Mouse (Mus musculus): ENCODE data around the gene Bcl2a1b.
"Not testable (repeated sequence)": the region's sequence is repeated elsewhere in the genome, so short reads cannot be mapped to it uniquely, and the experiment has no call there.

Bcl2a1b gene

DNA sequence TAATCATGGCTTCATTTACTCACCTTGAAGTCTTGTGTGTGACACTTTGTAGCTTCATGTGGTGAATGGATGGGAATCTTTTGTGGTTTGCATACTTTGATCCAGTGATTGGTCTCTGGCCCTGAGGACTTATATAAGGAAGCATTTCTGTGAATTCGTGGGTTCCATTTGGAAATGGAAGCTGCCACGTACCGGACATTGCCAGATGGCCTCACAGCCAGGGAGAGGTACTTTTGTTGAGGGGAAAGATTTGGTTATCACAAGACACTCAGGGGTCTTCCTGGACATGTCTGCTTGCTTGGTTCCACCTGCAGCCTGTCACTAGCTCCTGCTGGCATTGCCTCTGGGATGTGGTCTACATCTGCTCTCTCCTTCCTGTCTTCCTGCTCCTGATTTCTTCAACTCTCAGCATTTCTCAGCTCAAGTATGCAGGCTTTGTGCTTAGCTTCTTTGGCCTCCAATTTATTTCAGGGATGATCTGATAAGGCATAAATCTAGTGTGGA lies 41.6 kb downstream of the Bcl2a1b start:
- not testable (repeated sequence) for DNase-seq (ENCODE audit: extremely low spot score)

DNA sequence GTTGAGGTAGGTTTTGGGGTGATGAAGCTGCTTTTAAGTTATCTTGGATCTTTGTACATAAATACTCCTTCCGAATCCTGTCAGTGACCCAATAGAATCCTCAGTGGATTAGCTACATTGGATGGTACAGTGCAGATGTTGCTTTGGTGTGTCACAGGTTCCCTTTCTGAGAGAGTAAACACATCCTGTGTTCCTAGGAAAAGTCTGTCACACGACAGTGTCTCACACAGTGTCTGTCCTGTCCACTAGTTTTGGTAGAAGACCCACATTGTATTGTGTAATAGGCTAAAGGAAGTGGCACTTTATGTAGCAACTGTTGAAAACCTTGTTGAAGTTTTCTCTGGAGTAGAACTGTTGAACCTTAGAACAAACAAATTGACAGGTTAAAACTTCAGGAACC lies 54.4 kb downstream of the Bcl2a1b start:
- DNase-seq (ENCODE audit: extremely low spot score), result no peak

DNA sequence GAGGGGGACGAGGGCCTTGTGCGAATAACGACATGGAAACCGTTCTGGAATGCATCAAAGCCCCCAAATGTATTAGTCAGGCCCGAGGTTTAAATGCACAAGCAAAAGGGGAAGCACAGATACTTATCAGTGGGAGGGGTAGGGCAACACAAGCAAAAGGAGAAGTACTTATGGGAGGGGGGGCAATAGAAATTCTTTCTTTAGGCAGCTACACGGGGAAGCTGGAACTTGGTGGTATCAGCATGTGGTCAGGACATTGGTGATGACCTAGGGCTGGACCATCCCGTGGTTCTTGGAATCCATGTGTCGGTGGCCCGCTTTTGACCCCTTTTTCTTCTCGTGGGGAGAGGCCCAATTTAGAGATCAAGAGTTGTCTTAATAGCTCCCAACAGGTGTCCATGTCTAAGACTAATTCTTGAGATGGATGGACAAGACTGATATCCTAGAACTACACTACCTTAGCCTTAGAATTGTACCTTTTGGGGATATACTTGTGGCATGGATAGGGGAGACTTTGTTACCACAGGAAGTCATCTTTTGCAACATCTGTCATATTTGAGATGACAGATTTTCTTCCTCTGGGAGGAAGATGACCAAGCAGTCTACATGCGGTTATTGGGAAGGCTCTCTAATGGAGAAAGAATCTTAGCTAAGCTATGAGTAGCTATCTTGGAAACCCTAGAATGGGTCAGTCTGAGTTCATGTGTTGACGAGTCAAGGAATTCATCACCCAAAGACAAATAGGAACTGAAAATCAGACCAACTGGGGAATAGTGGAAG lies 57.7 kb downstream of the Bcl2a1b start:
- DNase-seq (ENCODE audit: extremely low spot score), result no peak

All from embryo, embryonic 9.5 days (tissue).